Mouse (Mus musculus) gastrocnemius, postnatal 4 days (tissue): ENCODE measurements at regions not wholly inside any gene's neighbourhood (a gene's known extent, or its start where the extent isn't known, plus 50 kb on each side); places are given as distances from the start of the nearest gene placed in this dataset.
A peak's percentile ranks its signal among the peaks of the same experiment; 100 is the strongest.
"Not testable (repeated sequence)": the region's sequence is repeated elsewhere in the genome, so short reads cannot be mapped to it uniquely, and the experiment has no call there.

Experiments
- DNase-seq, 2 experiments: peaks; one replicate each; pipeline ENCODE4 v3.0.0; 2021 to 2022; ENCODE audit warnings: low spot score in 2 of 2, mixed read lengths in 2 of 2

DNA sequence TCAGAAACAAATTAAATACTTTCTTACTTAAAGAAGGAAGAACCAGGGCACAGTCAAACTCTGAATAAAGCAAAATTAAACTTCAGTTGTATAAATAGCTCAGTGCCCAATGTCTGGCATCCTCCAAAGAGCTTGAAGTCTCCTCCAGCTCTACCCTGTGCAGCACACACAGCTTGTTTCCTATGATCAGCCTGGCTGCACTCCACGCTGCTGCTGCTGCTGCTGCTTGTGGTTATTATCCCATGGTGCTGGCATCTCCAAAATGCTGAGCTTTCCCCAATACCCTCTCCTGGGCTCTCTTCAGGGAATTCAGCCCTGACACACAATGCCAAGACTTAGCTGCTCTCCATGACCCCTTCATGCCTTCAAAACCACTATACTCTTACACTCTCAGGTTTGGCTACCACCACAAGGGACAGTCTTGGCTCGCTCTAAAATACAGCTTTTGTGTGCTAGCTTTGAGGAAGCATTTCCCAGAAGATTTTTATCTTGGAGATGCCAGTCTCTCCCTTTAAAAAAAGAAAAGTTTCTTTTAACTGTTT, 121.0 kb downstream of the Rab10 start:
- not testable (repeated sequence) for DNase-seq

- no peak for DNase-seq
Measured at GRCm38 (mm10) chr12:3188137-3188536, 121.6 kb downstream of the Rab10 start.

GRCm38 (mm10) chr12:3173325-3173724, 136.4 kb downstream of the Rab10 start:
- DNase-seq, result no peak

DNA sequence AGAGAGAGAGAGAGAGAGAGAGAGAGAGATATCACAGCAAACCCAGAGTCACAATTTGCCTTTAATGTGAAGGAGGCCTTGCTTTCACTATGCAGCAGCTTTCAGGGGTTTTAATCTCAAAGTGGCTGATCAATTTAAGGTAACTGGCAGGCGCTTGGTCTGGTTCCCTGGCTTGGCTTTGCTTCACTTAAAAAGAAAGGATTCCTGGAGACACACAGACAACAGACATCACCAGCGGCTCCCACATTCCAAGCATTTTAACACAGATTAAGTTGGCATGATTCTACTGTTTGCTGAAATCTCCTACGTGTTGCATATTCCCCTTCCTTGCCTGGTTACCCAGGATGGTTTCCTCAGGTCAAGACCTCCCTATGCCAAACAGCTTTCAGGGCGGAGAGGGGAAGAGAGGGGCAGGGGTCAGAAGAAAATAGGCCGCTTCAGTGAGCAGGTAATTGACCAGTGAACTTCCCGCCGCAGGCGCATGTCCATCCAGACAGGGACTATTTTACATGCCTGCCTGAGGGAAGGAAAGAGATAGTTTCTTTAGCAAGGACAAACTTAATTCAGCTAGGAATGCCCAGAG, 140.0 kb downstream of the Rab10 start:
- not testable (repeated sequence) for DNase-seq

DNA sequence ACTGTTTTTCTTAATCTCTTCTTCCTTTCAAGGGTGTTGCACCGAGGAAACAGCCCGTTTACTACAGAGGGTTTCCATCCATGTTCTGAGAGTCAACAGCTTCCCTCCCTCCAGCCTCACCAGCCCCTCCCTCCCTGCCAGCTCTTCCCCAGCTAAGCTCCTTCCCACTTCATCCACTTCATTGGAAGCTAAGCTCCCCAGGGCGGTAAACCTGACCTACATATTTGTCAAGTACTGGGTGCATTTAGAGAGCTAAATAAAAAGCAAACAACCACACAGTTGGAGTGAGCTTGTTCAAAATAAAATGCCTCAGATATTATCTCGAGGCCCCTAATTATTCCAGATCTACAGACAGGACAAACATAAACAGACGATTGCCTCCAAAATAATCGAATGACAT, 148.1 kb downstream of the Rab10 start:
- DNase-seq, result not testable (repeated sequence)

GRCm38 (mm10) chr12:3158771-3159170, 151.0 kb downstream of the Rab10 start:
- not testable (repeated sequence) for DNase-seq

DNA sequence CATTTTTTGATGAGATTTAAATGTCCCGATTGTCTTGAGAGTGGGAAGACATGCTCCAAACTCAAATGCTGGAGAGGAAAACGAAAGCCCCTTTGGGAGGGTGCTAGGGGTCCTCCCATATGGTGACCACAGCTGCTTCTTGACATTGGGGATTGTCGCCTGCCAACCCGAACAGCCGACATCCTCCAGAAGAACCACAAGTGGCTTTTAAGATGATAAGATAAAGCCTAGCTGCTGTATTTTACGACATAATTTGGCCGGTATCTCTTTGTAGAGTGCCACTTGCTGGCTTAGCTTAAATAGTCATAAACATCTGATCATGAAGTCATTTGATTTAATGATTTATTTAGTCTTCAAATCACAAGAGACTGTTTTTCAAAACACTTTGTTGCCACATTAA, 156.1 kb downstream of the Rab10 start:
- not testable (repeated sequence) for DNase-seq

DNA sequence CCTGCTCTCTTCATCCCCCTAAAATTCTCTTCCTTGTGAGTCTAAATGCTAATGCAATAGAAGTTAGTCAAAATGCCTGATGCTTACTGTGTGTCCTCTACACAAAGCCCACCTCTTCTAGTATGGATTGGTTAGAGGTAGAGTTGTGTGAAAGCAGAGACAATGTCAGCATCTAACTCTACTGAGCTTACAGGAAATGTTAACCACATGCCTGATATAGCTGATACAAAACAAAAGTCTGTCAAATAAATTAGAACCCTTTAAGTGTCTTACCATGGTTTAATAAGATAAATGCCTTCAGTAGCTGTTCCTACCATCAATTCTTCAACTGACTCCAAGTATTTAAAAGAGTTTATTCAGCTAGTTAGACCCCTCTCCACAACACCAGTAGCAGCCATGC, 177.2 kb downstream of the Rab10 start:
- DNase-seq, result not testable (repeated sequence)

DNA sequence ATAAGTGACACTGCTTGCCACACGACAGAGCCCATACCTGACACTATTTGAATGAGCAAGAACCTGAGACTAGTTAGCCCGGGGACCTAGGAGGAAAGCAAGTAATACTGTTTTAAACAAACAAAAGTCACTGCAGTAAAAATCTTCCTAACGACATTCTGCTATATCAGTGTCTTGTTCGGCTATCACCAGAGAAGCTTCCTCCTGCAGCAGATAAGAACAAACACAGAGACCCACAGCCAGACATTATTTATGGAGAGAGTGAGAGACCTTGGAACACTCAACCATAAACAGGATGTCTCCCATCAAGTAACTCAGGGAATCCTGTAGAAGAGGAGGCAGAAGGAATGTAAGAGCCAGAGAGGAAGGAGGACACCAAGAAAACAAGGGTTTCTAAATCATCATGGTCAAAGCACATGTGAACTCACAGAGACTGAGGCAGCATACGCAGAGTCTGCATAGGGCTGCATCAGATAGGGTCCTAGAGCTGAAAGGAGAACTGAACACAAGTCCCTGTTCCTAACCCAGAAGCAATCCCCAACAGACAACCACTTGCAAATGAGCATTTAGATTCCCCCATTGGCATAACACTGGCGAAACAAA, 178.5 kb downstream of the Rab10 start:
- not testable (repeated sequence) for DNase-seq

DNA sequence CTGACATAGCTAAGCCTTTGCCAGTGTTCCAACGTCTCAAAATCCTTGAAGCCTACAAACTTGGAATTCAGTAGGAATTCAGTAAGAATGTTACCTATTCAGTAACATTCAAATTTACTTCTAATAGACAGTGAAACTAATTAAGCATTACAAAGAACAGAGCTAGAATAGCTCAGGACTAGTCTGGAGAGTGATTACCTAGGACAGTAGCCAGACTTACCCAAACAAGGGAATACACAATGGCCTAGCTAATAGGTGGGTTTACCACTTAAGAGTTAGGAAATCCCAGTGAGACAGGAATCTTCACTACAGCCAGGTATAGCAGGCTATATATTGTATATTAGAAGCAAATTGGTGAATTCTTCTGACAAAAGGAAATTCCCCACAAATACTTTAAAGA, 182.4 kb downstream of the Rab10 start:
- DNase-seq, result not testable (repeated sequence)

DNA sequence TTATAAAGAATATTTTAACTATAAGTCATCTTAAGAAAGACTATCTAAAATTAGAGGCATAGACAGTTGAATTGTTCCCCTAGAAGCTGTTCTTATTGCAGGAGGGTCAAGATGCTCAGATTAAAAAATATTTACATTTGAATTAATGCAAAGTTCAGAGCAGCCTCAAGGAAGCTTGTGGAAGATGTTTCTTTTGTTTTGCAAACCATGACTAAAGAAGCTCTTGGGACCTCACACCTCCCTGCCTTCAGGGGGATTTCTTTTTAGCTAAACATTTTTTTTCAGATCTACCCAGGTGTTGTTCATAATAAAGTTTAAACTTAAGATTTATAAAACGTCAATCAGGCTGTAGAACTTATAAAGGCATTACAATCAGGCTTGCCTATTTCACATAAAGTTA, 185.7 kb downstream of the Rab10 start:
- no peak for DNase-seq

DNA sequence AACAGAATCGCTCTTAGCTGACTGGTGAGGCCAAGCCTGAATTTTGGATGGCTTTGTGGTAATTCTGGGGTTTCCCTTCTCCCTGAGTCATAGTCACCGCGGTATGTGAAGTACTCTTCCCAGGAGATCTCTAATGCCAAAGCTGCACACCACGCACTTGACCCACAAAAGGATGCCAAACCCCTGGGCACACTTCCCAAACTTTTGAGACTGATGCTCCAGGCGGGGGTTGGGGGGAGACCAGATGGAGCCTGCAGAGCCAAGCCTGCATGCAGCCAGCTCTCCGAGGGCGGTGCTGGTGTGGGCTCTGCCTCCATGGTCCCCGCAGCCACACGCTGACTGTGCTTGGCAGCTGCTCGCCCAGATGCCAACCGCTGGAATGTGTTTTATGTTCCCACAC, 199.2 kb downstream of the Rab10 start:
- not testable (repeated sequence) for DNase-seq

GRCm38 (mm10) chr12:3109671-3110070, 200.1 kb downstream of the Rab10 start:
- peak; percentile 87 to 100 for DNase-seq

DNA sequence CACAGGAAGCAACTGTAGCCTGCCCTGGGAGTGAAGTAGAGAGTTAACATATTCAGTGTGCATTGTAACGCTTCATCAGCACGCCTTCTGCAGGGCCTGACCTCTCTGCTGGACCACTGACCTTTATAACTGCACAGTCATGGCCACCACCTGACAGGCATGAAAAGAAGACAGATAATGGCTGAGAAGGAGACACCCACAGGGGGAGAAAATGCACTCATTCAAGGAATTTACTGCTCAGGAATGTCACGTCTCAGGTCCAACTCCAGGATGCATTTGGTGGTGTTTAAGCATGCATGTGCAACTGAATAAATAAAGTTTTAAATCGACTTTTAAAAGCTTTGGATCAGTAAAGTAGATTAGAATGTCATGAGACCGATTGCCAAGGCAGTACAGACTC, 207.8 kb downstream of the Rab10 start:
- DNase-seq, result not testable (repeated sequence)

DNA sequence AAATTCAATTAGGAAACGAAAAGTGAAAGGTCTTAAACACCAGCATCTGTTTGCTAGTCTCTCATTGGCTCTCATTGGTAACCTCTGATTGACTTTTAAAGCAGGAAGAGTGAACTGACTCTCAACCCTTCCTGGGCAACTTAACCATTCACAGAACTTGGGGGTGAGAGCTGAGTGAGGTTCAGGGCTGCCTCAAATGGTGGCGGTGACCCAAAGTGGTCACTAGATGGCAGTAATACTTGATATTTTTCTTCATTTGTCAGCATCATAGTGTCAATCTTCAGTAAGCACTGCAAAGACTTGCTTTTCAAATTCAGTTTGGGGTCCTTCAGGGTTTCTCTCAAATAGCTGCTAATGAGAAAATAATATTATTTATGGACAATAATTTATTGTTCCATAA, 211.6 kb downstream of the Rab10 start:
- peak in 1 of 2 experiments; percentile 27 for DNase-seq

GRCm38 (mm10) chr12:3094509-3094908, 215.3 kb downstream of the Rab10 start:
- no peak for DNase-seq

GRCm38 (mm10) chr12:3092974-3093373, 216.8 kb downstream of the Rab10 start:
- DNase-seq, result not testable (repeated sequence)

DNA sequence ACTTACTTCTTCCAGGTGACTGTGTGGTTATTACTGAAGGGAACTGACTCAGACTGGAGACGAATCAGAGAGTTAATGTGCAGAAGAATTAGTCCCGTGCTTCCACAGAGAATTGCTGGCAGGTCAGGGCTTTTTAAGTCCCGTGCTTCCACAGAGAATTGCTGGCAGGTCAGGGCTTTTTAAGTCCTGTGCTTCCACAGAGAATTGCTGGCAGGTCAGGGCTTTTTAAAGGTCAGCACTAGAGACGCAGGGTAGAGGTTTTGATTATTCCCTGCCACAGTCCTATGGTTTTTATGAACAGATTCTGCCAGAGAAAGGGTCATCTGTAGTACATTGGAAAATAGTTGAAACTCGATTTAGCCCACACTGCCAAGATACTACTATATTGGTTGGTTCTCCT, 260.2 kb downstream of the Rab10 start:
- not testable (repeated sequence) for DNase-seq

DNA sequence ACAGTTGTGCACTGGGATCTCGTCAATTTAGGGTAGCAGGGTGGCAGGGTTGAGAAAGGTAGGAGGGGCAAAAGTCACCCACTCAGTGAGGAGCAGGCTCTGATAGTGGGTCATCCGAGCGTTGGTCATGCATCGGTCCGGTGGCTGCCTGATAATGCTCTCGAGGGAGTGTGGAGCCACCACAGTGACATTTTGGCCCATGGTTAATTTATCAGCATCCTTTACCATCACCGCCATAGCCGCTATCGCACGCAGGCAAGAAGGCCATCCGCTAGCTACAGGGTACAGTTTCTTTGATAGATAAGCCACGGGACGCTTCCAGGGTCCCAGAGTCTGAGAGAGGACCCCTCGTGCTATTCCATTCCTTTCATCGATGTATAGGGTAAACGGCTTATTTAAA, 291.3 kb downstream of the Rab10 start:
- DNase-seq, result not testable (repeated sequence)

- DNase-seq, result not testable (repeated sequence)
Measured at GRCm38 (mm10) chr12:3016777-3017176, 293.0 kb downstream of the Rab10 start.
